Mouse (Mus musculus): ENCODE data around the gene Ppp1r14d. TPM values are rescaled to one million over a fixed set of nuclear protein-coding genes. Genes with fewer than 3 reads are reported as not detected.

The Ppp1r14d gene
- not detected for total RNA-seq (2021)

- no peak for DNase-seq
- intact Hi-C loops (cut with DNase I) = no loop called here
Measured at GRCm38 (mm10) chr2:119229775-119230704, at the start of gene Ppp1r14d. TSS of gene Ppp1r14d (minus strand) at chr2:119229906.

- DNase-seq = no peak
- intact Hi-C loops (cut with DNase I) = no loop called here
Measured at GRCm38 (mm10) chr2:119277810-119278209, 48.1 kb upstream of the Ppp1r14d start.

GRCm38 (mm10) chr2:119276926-119277325, 47.2 kb upstream of the Ppp1r14d start:
- intact Hi-C loops (cut with DNase I) = no loop called here

GRCm38 (mm10) chr2:119274126-119274525, 44.4 kb upstream of the Ppp1r14d start:
- intact Hi-C loops (cut with DNase I) = no loop called here

More at GRCm38 (mm10) chr2:119276926-119277325, 47.2 kb upstream of the Ppp1r14d start:
- DNase-seq = no peak

GRCm38 (mm10) chr2:119270643-119271331, 41.1 kb upstream of the Ppp1r14d start, which contains the start of gene Rhov:
TSS of gene Rhov (minus strand) at chr2:119271272.
- intact Hi-C loops (cut with DNase I) = no loop called here
- DNase-seq = peak; percentile 34 to 40

More at GRCm38 (mm10) chr2:119274126-119274525, 44.4 kb upstream of the Ppp1r14d start:
- DNase-seq = no peak

- no peak for DNase-seq
- intact Hi-C loops (cut with DNase I) = no loop called here
Measured at GRCm38 (mm10) chr2:119270286-119270642, 40.6 kb upstream of the Ppp1r14d start.

GRCm38 (mm10) chr2:119263813-119264212, 34.1 kb upstream of the Ppp1r14d start:
- intact Hi-C loops (cut with DNase I) = no loop called here
- DNase-seq = no peak

GRCm38 (mm10) chr2:119262978-119263377, 33.3 kb upstream of the Ppp1r14d start:
- peak; percentile 62 to 80 for DNase-seq
- intact Hi-C loops (cut with DNase I) = no loop called here

GRCm38 (mm10) chr2:119261326-119261725, 31.6 kb upstream of the Ppp1r14d start:
- DNase-seq = peak; percentile 40 to 43
- intact Hi-C loops (cut with DNase I) = no loop called here

- DNase-seq = no peak
- intact Hi-C loops (cut with DNase I) = no loop called here
Measured at GRCm38 (mm10) chr2:119260518-119260917, 30.8 kb upstream of the Ppp1r14d start.

GRCm38 (mm10) chr2:119254976-119255375, 25.3 kb upstream of the Ppp1r14d start:
- DNase-seq = no peak
- intact Hi-C loops (cut with DNase I) = no loop called here

- intact Hi-C loops (cut with DNase I) = loop anchor here (1.0 to 2.0 kb wide), 3 partner anchors 37 to 186 kb away; partner anchors contain the start of genes Dnajc17, Vps18 and Zfyve19
- DNase-seq = peak; percentile 81 to 91
Measured at GRCm38 (mm10) chr2:119250826-119251478, 21.2 kb upstream of the Ppp1r14d start.

GRCm38 (mm10) chr2:119250377-119250776, 20.7 kb upstream of the Ppp1r14d start:
- intact Hi-C loops (cut with DNase I) = loop anchor here (1.0 to 2.0 kb wide), 3 partner anchors 38 to 186 kb away; partner anchors contain the start of genes Dnajc17, Vps18 and Zfyve19
- DNase-seq = no peak

GRCm38 (mm10) chr2:119249592-119250061, 19.9 kb upstream of the Ppp1r14d start:
- intact Hi-C loops (cut with DNase I) = loop anchor here (1.0 to 2.0 kb wide), 3 partner anchors 39 to 187 kb away; partner anchors contain the start of genes Dnajc17, Vps18 and Zfyve19
- no peak for DNase-seq

GRCm38 (mm10) chr2:119247904-119248303, 18.2 kb upstream of the Ppp1r14d start:
- DNase-seq = no peak
- intact Hi-C loops (cut with DNase I) = no loop called here

- no peak for DNase-seq
- intact Hi-C loops (cut with DNase I) = no loop called here
Measured at GRCm38 (mm10) chr2:119245246-119245645, 15.5 kb upstream of the Ppp1r14d start.

- DNase-seq = no peak
- intact Hi-C loops (cut with DNase I) = no loop called here
Measured at GRCm38 (mm10) chr2:119242548-119242947, 12.8 kb upstream of the Ppp1r14d start.

- intact Hi-C loops (cut with DNase I) = no loop called here
- no peak for DNase-seq
Measured at GRCm38 (mm10) chr2:119240819-119241186, 11.1 kb upstream of the Ppp1r14d start.

GRCm38 (mm10) chr2:119240075-119240818, 10.5 kb upstream of the Ppp1r14d start:
- DNase-seq = no peak
- intact Hi-C loops (cut with DNase I) = no loop called here

- no peak for DNase-seq
- intact Hi-C loops (cut with DNase I) = no loop called here
Measured at GRCm38 (mm10) chr2:119238671-119239070, 9.0 kb upstream of the Ppp1r14d start.

Measured in heart, postnatal 10 days (tissue).